Mouse (Mus musculus): ENCODE results near the gene Aco2.

DNA sequence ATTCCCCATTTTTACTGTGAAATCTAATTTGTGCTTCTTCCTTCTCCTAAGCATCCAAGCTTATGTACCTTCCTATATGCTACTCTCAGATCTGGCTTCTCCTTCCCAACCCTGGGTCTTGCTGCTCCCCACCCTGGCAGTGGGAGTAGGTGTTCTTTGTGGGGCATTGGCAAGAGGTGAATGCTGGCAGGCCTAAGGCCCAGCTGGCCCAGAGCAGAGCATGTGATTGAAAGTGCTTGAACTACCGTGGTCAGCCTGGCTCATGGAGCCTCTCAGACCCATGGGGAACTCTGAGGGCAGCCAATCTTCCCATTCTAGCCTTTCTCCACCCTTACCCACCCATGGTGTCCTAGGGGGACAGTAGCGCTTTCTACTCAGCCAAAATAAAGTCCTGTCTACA is 24.3 kb downstream of the Aco2 start:
- TF ChIP-seq CTCF (IDR thresholded peaks at IDR 0.05; ENCODE audit: borderline replicate concordance, insufficient read depth, low read depth, low read length), result no peak
- TF ChIP-seq POLR2A (IDR thresholded peaks at IDR 0.05; ENCODE audit: borderline replicate concordance, insufficient read depth, low read length), result no peak
